Mouse (Mus musculus) intestine, embryonic 16.5 days (tissue): Measurements from ENCODE around the gene Tmub2. TPM values are rescaled to one million over a fixed set of nuclear protein-coding genes. Genes with fewer than 3 reads are reported as not detected.

ENCODE experiments used
- ATAC-seq: fragments of 200-750 bp; cut with Nextera tagmentation; 2 replicates; pipeline ENCODE4 v1.8.0; 2017; ENCODE audit warnings: moderate TSS enrichment, moderate library complexity
- H3K27ac ChIP-seq: fragments of 300-500 bp; sonication (generic); 2 replicates; pipeline ENCODE4 v1.5.1; 2014; ENCODE audit warnings: mild to moderate bottlenecking, low read length
- H3K27me3 ChIP-seq: fragments of 300-500 bp; sonication (generic); replicated peaks from 2 replicates; pipeline ENCODE4 v1.6.1; 2014; ENCODE audit warnings: low read length, control low read depth, mixed read lengths; ENCODE audit not compliant: control insufficient read depth, insufficient read depth
- H3K36me3 ChIP-seq: fragments of 300-500 bp; sonication (generic); 2 replicates; pipeline ENCODE4 v1.6.1; 2014; ENCODE audit warnings: low read length, control low read depth; ENCODE audit not compliant: control insufficient read depth, insufficient read depth
- H3K4me1 ChIP-seq: fragments of 300-500 bp; sonication (generic); 2 replicates; pipeline ENCODE4 v1.6.1; 2014; ENCODE audit warnings: low read length, control low read depth, mixed read lengths; ENCODE audit not compliant: control insufficient read depth, insufficient read depth
- H3K4me2 ChIP-seq: fragments of 300-500 bp; sonication (generic); 2 replicates; pipeline ENCODE4 v1.6.1; 2014; ENCODE audit warnings: low read depth, low read length, control low read depth
- H3K4me3 ChIP-seq: fragments of 300-500 bp; sonication (generic); 2 replicates; pipeline ENCODE4 v1.5.1; 2014; ENCODE audit warnings: mild to moderate bottlenecking, low read length
- H3K9ac ChIP-seq: fragments of 300-500 bp; sonication (generic); 2 replicates; pipeline ENCODE4 v1.6.1; 2014; ENCODE audit warnings: low read depth, low read length
- H3K9me3 ChIP-seq: fragments of 300-500 bp; sonication (generic); 2 replicates; pipeline ENCODE4 v1.6.1; 2016; ENCODE audit warnings: low read length, control low read depth; ENCODE audit not compliant: control insufficient read depth
- WGBS: fragments of 180-500 bp; shearing (Covaris S2); extraction: QIAGEN DNeasy Blood & Tissue Kit; methylation state at CpG from one replicate; pipeline ENCODE4 v1.1.7; 2014; 5-methylcytosine and 5-hydroxymethylcytosine counted together
- polyA plus RNA-seq: library from polyadenylated mRNA; unstranded; fragments of >200 nt; fragmentation: Nextera tagmentation; extraction: Ambion mirVana; gene quantifications from 2 replicates; pipeline ENCODE4 v1.2.1, GENCODE M21; 2015

The Tmub2 gene
- polyA plus RNA-seq, 1 experiment from 2014 or later, result 54.3 TPM

- WGBS, result 85% methylated on average over 8 of the region's 8 CpGs
- Histone ChIP-seq H3K27ac (peak overlapping the region; percentile 25; the same call in 1 of the 2 replicates), H3K4me2 (no peak overlapping the region), H3K4me3 (no peak overlapping the region), H3K36me3 (peaks cover 20% of the 10 kb centered on the region), H3K27me3 (no peaks in the 10 kb centered on the region), H3K4me1 (peaks cover 13% of the 10 kb centered on the region), H3K9me3 (no peaks in the 10 kb centered on the region), H3K9ac (no peak overlapping the region)
- ATAC-seq, result no peak
Measured at GRCm38 (mm10) chr11:102288027-102288804, 3.5 kb downstream of the Tmub2 start.

GRCm38 (mm10) chr11:102288913-102289312, 4.2 kb downstream of the Tmub2 start:
- no peak for ATAC-seq
- peaks cover 20% of the 10 kb centered on the region for H3K36me3 ChIP-seq
- WGBS, result 63% methylated on average over 2 of the region's 2 CpGs

GRCm38 (mm10) chr11:102289511-102290100, 4.9 kb downstream of the Tmub2 start:
- H3K36me3 ChIP-seq, result peaks cover 20% of the 10 kb centered on the region

More at GRCm38 (mm10) chr11:102288913-102289312, 4.2 kb downstream of the Tmub2 start:
- Histone ChIP-seq H3K9me3 (no peaks in the 10 kb centered on the region), H3K27me3 (no peaks in the 10 kb centered on the region), H3K4me3 (no peak overlapping the region), H3K4me1 (peaks cover 13% of the 10 kb centered on the region), H3K9ac (0 out of 2 replicates have a peak overlapping the region, but pooled peaks have one; percentile 9), H3K4me2 (no peak overlapping the region), H3K27ac (peak overlapping the region; percentile 25; the same call in 1 of the 2 replicates)

GRCm38 (mm10) chr11:102290141-102290540, 5.4 kb downstream of the Tmub2 start:
- 80% methylated on average over 4 of the region's 4 CpGs for WGBS
- Histone ChIP-seq H3K9me3 (no peaks in the 10 kb centered on the region), H3K36me3 (peaks cover 20% of the 10 kb centered on the region), H3K27ac (no peak overlapping the region), H3K4me3 (no peak overlapping the region), H3K4me2 (no peak overlapping the region), H3K4me1 (peaks cover 20% of the 10 kb centered on the region), H3K27me3 (no peaks in the 10 kb centered on the region), H3K9ac (no peak overlapping the region)
- no peak for ATAC-seq

More at GRCm38 (mm10) chr11:102289511-102290100, 4.9 kb downstream of the Tmub2 start:
- WGBS, result 59% methylated on average over 6 of the region's 6 CpGs
- Histone ChIP-seq H3K4me3 (no peak overlapping the region), H3K4me1 (peaks cover 15% of the 10 kb centered on the region), H3K4me2 (no peak overlapping the region), H3K27ac (no peak overlapping the region), H3K9me3 (no peaks in the 10 kb centered on the region), H3K9ac (no peak overlapping the region), H3K27me3 (no peaks in the 10 kb centered on the region)
- ATAC-seq, result no peak

- no peak overlapping the region for H3K4me2 ChIP-seq
- 87% methylated on average over 11 of the region's 11 CpGs for WGBS
- H3K9ac ChIP-seq, result no peak overlapping the region; the same call in 1 of the 2 replicates
- H3K4me1 ChIP-seq, result peaks cover 19% of the 10 kb centered on the region
- H3K27ac ChIP-seq, result no peak overlapping the region
- H3K9me3 ChIP-seq, result no peaks in the 10 kb centered on the region
- H3K27me3 ChIP-seq, result no peaks in the 10 kb centered on the region
- H3K4me3 ChIP-seq, result no peak overlapping the region
- peaks cover 20% of the 10 kb centered on the region for H3K36me3 ChIP-seq
- no peak for ATAC-seq
Measured at GRCm38 (mm10) chr11:102291051-102291535, 6.4 kb downstream of the Tmub2 start.

- no peak overlapping the region for H3K27ac ChIP-seq
- H3K9ac ChIP-seq, result 0 out of 2 replicates have a peak overlapping the region, but pooled peaks have one; percentile 93
- H3K4me2 ChIP-seq, result no peak overlapping the region
- no peak for ATAC-seq
- H3K4me1 ChIP-seq, result peaks cover 12% of the 10 kb centered on the region
- H3K4me3 ChIP-seq, result no peak overlapping the region
- peaks cover 8% of the 10 kb centered on the region for H3K36me3 ChIP-seq
- 95% methylated on average over 13 of the region's 13 CpGs for WGBS
- H3K27me3 ChIP-seq, result no peaks in the 10 kb centered on the region
- H3K9me3 ChIP-seq, result no peaks in the 10 kb centered on the region
Measured at GRCm38 (mm10) chr11:102293971-102294370, 9.2 kb downstream of the Tmub2 start.

- 64% methylated on average over 5 of the region's 5 CpGs for WGBS
- Histone ChIP-seq H3K27me3 (no peaks in the 10 kb centered on the region), H3K4me3 (no peak overlapping the region), H3K4me1 (peaks cover 11% of the 10 kb centered on the region), H3K27ac (0 out of 2 replicates have a peak overlapping the region, but pooled peaks have one; percentile 99), H3K4me2 (0 out of 2 replicates have a peak overlapping the region, but pooled peaks have one; percentile 79), H3K9ac (peak overlapping the region; percentile 93), H3K36me3 (peaks cover 8% of the 10 kb centered on the region), H3K9me3 (no peaks in the 10 kb centered on the region)
- ATAC-seq, result no peak
Measured at GRCm38 (mm10) chr11:102294416-102294815, 9.7 kb downstream of the Tmub2 start.

GRCm38 (mm10) chr11:102294887-102295597, 10.3 kb downstream of the Tmub2 start:
- ATAC-seq, result no peak
- Histone ChIP-seq H3K9me3 (no peaks in the 10 kb centered on the region), H3K9ac (peak overlapping the region; percentile 93), H3K36me3 (peaks cover 8% of the 10 kb centered on the region), H3K4me1 (peaks cover 11% of the 10 kb centered on the region), H3K27ac (peak overlapping the region; percentile 99), H3K27me3 (no peaks in the 10 kb centered on the region), H3K4me2 (peak overlapping the region; percentile 79), H3K4me3 (peak overlapping the region; percentile 89)
- WGBS, result 64% methylated on average over 12 of the region's 12 CpGs
